Mouse (Mus musculus) G1E-ER4 (cell line): ENCODE data around the gene Fxyd7. TPM values are rescaled to one million over a fixed set of nuclear protein-coding genes. Genes with fewer than 3 reads are reported as not detected.

Experiments used
- GATA1 ChIP-seq: IDR thresholded peaks from one replicate; pipeline ENCODE4 v1.8.0; 2012; ENCODE audit warnings: low read length, inconsistent platforms
- polyA plus RNA-seq: library from polyadenylated mRNA; stranded (reverse); fragments of >175 nt; gene quantifications from 2 replicates; pipeline ENCODE4 v1.2.3, GENCODE M21; 2012

Fxyd7 gene
- polyA plus RNA-seq, 1 experiment, result not detected

- TF ChIP-seq GATA1, result no peak
These were observed 30.8 kb upstream of the Fxyd7 start for GRCm38 (mm10) chr7:31082106-31082505.

- TF ChIP-seq GATA1, result no peak
These were observed 29.8 kb upstream of the Fxyd7 start for GRCm38 (mm10) chr7:31081106-31081505.

- no peak for TF ChIP-seq GATA1
These were observed 29.3 kb upstream of the Fxyd7 start for GRCm38 (mm10) chr7:31080611-31081010.

DNA sequence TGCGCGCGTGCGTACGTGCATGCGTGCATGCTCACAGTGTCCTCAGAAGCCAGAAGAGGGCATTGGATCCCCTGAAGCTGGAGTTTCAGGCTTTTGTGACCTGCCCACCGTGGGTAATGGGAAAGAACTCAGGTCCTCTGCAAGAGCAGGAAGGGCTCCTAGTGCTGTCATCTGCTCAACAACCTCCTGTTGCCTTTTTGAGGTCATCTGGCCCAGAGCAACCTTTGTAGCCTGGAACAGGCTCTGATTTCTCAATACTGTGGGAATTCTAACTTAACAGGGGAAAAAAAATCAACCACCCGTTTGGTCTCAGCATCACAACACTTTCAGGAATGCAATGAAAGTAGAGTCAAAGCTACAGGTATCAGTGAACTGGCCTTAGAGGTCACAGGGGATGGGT lies 28.4 kb upstream of the Fxyd7 start:
- no peak for TF ChIP-seq GATA1

GRCm38 (mm10) chr7:31077885-31078445 lies 26.7 kb upstream of the Fxyd7 start:
- no peak for TF ChIP-seq GATA1

DNA sequence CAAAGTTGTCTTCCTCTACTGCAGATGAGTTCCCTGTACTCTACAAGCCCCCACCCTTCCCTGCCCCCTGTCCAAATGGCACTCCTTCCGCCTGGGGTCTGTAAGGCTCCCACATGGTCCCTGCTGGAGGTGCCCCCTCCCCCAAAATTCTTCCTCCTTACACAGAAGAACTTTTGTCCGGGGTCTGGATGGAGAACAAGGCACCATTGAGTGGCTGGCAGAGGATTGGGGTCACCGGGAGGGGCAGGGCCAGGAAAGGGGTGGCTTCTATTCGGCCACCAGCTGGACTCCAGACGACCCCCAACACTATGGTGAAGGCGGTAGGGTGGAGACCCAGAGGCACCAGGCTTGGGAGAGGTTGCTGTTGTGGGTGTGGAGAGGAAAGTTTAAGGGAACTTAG lies 26.2 kb upstream of the Fxyd7 start:
- TF ChIP-seq GATA1, result no peak

DNA sequence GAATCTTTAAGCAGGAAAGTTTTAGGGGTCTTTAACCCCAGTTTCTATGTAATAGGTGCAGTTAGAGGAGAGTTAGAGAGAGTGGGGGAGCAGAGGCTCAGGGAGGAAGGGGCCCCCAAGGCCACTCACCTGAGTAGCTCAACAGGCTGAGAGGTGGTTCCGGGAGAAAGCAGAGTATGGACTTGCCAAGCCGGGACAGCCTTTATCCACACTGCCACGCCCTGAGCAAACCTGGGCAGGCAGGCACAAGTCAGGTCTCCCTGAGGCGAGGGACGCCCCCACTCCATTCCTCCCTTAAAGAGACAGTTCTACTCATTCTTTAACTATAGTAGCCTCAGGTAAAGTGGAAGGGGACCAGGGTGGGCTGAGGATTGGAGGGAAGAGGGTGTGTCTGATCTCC lies 25.2 kb upstream of the Fxyd7 start, which contains the start of gene Fxyd3:
Gene Fxyd3 (minus strand): TSS at position 213 of the 400 bp plus-strand sequence.
- no peak for TF ChIP-seq GATA1

GRCm38 (mm10) chr7:31074713-31075069 lies 23.4 kb upstream of the Fxyd7 start:
- TF ChIP-seq GATA1, result no peak

DNA sequence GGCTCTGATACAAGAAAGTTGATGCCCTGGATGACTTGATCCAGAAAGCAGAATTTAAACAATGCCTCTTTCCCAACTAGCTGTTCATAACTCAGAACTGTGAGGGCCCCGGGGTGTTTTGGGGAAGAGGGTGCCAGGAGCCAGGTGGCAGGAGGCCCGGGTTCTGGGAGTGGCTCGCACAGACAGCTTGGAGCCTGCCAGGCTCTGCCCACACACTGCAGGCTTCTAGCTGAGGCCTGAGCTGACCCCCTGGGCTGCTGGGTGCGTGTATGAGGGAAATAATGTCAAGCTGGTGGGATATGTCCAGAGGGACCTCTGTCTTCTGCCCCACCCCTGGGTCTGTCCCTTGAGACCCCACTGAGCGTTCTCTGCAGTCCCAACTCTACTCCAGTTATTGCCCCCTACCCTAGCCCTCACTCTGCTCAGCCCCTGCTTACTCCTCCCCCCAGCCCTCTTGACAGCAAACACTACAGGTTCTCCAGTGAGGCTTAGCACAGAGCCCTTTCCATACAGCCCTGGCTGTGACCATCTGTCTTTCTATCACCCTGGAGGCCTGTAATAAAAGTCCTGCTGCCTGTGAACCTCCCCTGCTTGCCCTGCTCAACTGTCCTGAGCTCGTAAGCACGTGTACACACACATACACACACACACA lies 22.9 kb upstream of the Fxyd7 start:
- no peak for TF ChIP-seq GATA1

DNA sequence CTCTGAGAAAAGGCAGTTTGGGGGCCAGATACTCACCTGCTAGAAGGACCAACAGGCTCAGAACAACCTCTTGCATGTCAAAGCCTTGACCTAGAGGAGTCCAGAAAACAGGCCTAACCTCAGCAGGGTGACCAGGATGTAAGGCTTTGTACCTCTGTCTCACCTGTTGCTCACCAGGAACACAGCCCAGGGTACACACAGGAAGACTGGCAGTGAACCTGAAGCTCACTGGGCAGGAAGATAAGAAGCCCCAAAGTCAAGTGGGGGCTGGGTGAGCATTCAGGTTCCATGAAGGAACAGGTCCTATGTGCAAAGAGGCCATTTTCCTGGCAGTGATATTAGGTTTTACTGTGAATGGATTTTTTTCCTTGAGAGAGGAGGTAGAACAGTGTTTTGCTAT lies 22.3 kb upstream of the Fxyd7 start:
- no peak for TF ChIP-seq GATA1

DNA sequence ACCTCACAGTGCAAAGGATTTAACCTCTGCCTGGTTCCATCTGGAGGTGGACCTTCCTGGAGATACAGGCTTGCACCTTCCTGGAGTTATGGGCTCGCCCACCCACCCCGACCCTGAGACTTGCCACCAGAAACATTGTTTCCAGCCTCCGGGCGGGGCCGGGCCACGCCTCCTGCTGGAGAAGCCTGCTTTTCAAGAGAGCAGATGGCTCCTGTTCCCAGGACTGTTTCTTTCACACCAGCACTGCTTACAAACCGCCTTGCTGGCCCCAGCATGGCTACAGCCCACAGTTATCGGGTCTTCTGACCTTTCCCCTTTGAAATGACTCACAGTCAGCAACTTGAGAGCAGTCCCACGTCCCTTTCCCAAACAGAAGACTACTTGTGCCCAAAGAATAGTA lies 21.1 kb upstream of the Fxyd7 start:
- TF ChIP-seq GATA1, result no peak

DNA sequence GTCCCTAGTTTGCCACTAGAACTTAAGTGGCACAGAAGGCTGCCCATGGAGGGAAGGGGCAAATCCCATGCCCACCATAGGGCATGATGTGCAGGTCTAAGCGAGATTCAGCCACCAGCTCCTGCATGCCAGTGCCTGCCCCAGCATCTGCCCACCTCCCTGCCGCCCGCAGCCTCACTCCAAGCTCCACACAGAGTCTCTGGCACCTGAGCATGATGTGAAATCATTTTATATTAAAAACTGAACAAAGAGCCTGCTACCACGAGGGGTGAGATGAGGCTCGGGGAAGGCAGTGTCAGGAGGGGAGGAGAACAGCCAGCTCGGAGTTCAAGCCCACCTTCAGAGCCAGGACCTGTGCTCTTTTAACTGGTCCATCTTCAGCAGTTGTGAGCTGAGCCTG lies 19.1 kb upstream of the Fxyd7 start:
- TF ChIP-seq GATA1, result no peak

- TF ChIP-seq GATA1, result no peak
These were observed 18.2 kb upstream of the Fxyd7 start for GRCm38 (mm10) chr7:31069491-31069890.

GRCm38 (mm10) chr7:31067836-31068235 lies 16.6 kb upstream of the Fxyd7 start:
- no peak for TF ChIP-seq GATA1

GRCm38 (mm10) chr7:31063074-31063560 lies 11.8 kb upstream of the Fxyd7 start:
- no peak for TF ChIP-seq GATA1

- no peak for TF ChIP-seq GATA1
These were observed 9.3 kb upstream of the Fxyd7 start for GRCm38 (mm10) chr7:31060621-31061010.

DNA sequence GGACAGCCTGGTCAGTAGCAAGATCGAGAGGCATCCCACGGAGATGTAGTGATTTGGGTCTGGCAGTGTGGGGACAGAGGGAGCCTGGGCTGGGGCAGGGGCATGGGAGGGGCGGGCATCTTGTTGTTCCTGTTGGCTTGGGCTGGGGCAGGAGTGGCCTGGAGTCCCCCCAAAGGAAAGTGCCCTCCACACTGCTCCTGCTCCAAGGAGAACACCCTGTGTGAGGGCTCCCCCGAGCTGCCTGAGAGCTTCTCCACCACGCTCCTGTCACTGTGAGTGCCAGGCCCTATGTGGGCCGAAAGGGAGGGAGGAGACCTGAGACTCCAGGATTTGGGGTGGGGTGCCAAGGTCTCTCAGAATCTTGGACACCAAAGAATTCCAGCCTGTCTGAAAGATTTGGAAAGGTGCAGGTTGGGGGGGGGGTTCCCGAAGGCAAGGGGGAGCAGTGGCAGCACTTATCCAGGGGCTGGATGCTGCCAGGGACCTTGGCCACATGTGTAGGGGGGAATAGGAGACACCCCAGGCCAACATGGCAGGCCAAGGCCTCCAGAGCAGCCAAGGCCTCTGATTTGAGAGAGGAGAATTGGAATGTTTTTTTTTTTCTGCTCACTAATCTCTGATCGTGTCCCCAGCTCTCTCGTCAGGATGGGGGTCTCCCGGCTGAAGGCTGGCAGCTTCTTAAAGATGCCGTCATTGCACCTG lies 8.8 kb upstream of the Fxyd7 start:
- TF ChIP-seq GATA1, result no peak
